ENCODE assay signal across 8 mouse cellular contexts in the genomic region with DNA sequence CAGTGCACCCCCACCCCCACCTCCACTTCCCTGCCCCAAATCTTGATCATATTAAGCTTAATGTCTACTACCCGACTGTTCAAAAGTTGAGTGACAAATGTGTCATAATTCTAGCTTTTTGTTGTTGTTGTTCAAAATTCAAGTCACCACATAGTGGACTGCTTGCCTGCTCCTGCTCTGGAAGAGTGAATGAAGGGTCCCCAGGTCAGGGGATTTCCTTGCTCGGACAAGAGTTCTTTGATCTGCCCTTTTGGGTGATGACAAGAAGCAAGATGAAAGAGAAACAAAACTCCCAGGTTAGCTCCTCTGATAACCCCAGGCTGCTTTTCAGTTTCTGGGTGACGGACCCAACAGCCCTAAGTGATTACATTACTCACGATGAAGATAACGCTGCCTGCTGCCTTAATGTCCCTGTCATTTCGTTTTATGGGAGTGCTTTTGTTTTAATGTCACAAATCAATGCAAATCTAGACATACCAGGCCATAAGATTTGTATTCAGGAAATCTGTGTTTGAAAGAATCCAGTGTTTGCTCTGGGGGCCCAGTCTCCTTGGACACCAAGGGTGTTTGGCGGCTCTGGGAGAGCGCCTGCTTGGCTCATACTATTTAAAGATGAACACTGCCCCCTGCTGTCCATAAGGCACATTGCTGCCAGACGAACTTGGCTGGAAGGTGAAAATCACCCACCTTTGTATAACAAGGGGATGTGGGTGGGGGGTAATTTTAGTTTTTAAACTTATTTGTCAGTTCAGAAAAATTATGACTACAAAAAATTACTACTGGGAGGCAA.
DNase-seq lines count a peak whose midpoint lies in the region; ATAC-seq and TF ChIP-seq lines count a peak whose summit lies in the region.

No protein-coding gene starts in this region.

- no peak overlapping the region for H3K4me3 ChIP-seq in C2C12 (ENCODE audit: insufficient read depth, poor library complexity, severe bottlenecking)
- H3K4me3 ChIP-seq in bone marrow macrophage, adult 2 months (ENCODE audit: insufficient read depth, low read length): no peak overlapping the region
- no peak overlapping the region for H3K4me3 ChIP-seq in embryonic facial prominence, embryonic 15.5 days (replicated peaks)
- peak overlapping the region; percentile 14; the same call in 1 of the 2 replicates for H3K4me3 ChIP-seq in heart, embryonic 15.5 days
- H3K4me3 ChIP-seq in liver, embryonic 14.5 days (ENCODE audit: insufficient read depth in 1 of 2, low read depth in 2 of 2, low read length in 2 of 2): no peak overlapping the region
- no peak overlapping the region for H3K4me3 ChIP-seq in olfactory bulb, adult 2 months (ENCODE audit: insufficient read depth, low read depth, low read length)

- no peaks in the 10 kb centered on the region for H3K27me3 ChIP-seq in C2C12 (ENCODE audit: control insufficient read depth, insufficient read depth, insufficient read length)
- H3K27me3 ChIP-seq in embryonic facial prominence, embryonic 15.5 days: peaks cover 16% of the 10 kb centered on the region; the same call in 1 of the 2 replicates
- H3K27me3 ChIP-seq in heart, embryonic 15.5 days: peaks cover 24% of the 10 kb centered on the region
- H3K27me3 ChIP-seq in liver, embryonic 14.5 days (ENCODE audit: control insufficient read depth, insufficient read depth, low read length): no peaks in the 10 kb centered on the region

- WGBS in embryonic facial prominence, embryonic 15.5 days: 9% methylated on average over 9 of the region's 9 CpGs
- WGBS in heart, embryonic 15.5 days: 3% methylated on average over 9 of the region's 9 CpGs
- 12% methylated on average over 9 of the region's 9 CpGs for WGBS in liver, embryonic 14.5 days (ENCODE audit: insufficient replicate concordance)
- WGBS in olfactory bulb, adult 2 months: 16% methylated on average over 9 of the region's 9 CpGs

- no peak overlapping the region for H3K9ac ChIP-seq in embryonic facial prominence, embryonic 15.5 days
- H3K9ac ChIP-seq in heart, embryonic 15.5 days: no peak overlapping the region
- H3K9ac ChIP-seq in liver, embryonic 14.5 days (replicated peaks): no peak overlapping the region

- H3K9me3 ChIP-seq in embryonic facial prominence, embryonic 15.5 days (replicated peaks): no peaks in the 10 kb centered on the region
- no peaks in the 10 kb centered on the region for H3K9me3 ChIP-seq in heart, embryonic 15.5 days (replicated peaks)
- no peaks in the 10 kb centered on the region for H3K9me3 ChIP-seq in liver, embryonic 14.5 days (ENCODE audit: control insufficient read depth, low read length)

- TF ChIP-seq CTCF in C2C12 (IDR thresholded peaks at IDR 0.05; ENCODE audit: control insufficient read depth, insufficient read depth, insufficient read length): peak; percentile 64
- peak; percentile 80 for TF ChIP-seq CTCF in bone marrow macrophage, adult 2 months (IDR thresholded peaks at IDR 0.05; ENCODE audit: low read depth, low read length)
- peak; percentile 73 for TF ChIP-seq CTCF in liver, embryonic 14.5 days (IDR thresholded peaks at IDR 0.05; ENCODE audit: low read depth)
- peak; percentile 34; the same call in 1 of the 2 replicates for TF ChIP-seq CTCF in olfactory bulb, adult 2 months (IDR thresholded peaks at IDR 0.05; ENCODE audit: insufficient read depth, low read depth, low read length)

- DNase-seq in kidney, postnatal 10 days: peak; percentile 77
- DNase-seq in liver, embryonic 14.5 days (ENCODE audit: low read depth in 3 of 3, low spot score in 3 of 3): peak in 1 of 3 experiments; percentile 19
- DNase-seq in thymus, postnatal 14 days: peak; percentile 36

- H3K79me3 ChIP-seq in C2C12 (ENCODE audit: low read depth): no peaks in the 10 kb centered on the region

- no peak for TF ChIP-seq EP300 in liver, embryonic 14.5 days (IDR thresholded peaks at IDR 0.05; ENCODE audit: low read depth)

- no peak overlapping the region for H3ac ChIP-seq in C2C12 (ENCODE audit: control insufficient read depth, insufficient read length, low read depth)

- H3K36me3 ChIP-seq in C2C12 (ENCODE audit: control insufficient read depth, insufficient read depth): no peaks in the 10 kb centered on the region
- no peaks in the 10 kb centered on the region for H3K36me3 ChIP-seq in embryonic facial prominence, embryonic 15.5 days
- no peaks in the 10 kb centered on the region for H3K36me3 ChIP-seq in heart, embryonic 15.5 days
- no peaks in the 10 kb centered on the region for H3K36me3 ChIP-seq in liver, embryonic 14.5 days (replicated peaks; ENCODE audit: control insufficient read depth, insufficient read depth, low read depth)

- H3K27ac ChIP-seq in bone marrow macrophage, adult 2 months (ENCODE audit: insufficient read depth, low read depth, low read length): no peak overlapping the region
- H3K27ac ChIP-seq in embryonic facial prominence, embryonic 15.5 days (replicated peaks): no peak overlapping the region
- no peak overlapping the region for H3K27ac ChIP-seq in heart, embryonic 15.5 days
- no peak overlapping the region for H3K27ac ChIP-seq in liver, embryonic 14.5 days
- H3K27ac ChIP-seq in olfactory bulb, adult 2 months (ENCODE audit: insufficient read depth, low read depth, low read length): no peak overlapping the region

- ATAC-seq in embryonic facial prominence, embryonic 15.5 days (ENCODE audit: insufficient number of reproducible peaks, low FRiP score, low TSS enrichment, low read depth): no peak
- ATAC-seq in heart, embryonic 15.5 days (replicated peaks; ENCODE audit: insufficient number of reproducible peaks, insufficient read depth, low FRiP score, low read depth): no peak
- no peak for ATAC-seq in liver, embryonic 14.5 days (ENCODE audit: insufficient read depth)

- H3K79me2 ChIP-seq in C2C12 (ENCODE audit: control insufficient read depth, insufficient read depth): no peaks in the 10 kb centered on the region

- no peak for TF ChIP-seq POLR2A in bone marrow macrophage, adult 2 months (IDR thresholded peaks at IDR 0.05; ENCODE audit: borderline replicate concordance, low read depth, low read length)
- no peak for TF ChIP-seq POLR2A in olfactory bulb, adult 2 months (IDR thresholded peaks at IDR 0.05; ENCODE audit: insufficient read depth, low read depth, low read length)

- H3K4me1 ChIP-seq in bone marrow macrophage, adult 2 months (ENCODE audit: control insufficient read depth, insufficient read depth, low read length): no peaks in the 10 kb centered on the region
- no peaks in the 10 kb centered on the region for H3K4me1 ChIP-seq in embryonic facial prominence, embryonic 15.5 days
- peaks cover 4% of the 10 kb centered on the region; the same call in 1 of the 2 replicates for H3K4me1 ChIP-seq in heart, embryonic 15.5 days (replicated peaks)
- H3K4me1 ChIP-seq in liver, embryonic 14.5 days (replicated peaks; ENCODE audit: control insufficient read depth in 2 of 2, insufficient read depth in 2 of 2, low read length in 1 of 2): no peaks in the 10 kb centered on the region
- H3K4me1 ChIP-seq in olfactory bulb, adult 2 months (ENCODE audit: control insufficient read depth, insufficient read depth, low read length): no peaks in the 10 kb centered on the region

- H3K4me2 ChIP-seq in embryonic facial prominence, embryonic 15.5 days (replicated peaks): 0 out of 2 replicates have a peak overlapping the region, but pooled peaks have one; percentile 26
- peak overlapping the region; percentile 46 for H3K4me2 ChIP-seq in heart, embryonic 15.5 days
- no peak overlapping the region for H3K4me2 ChIP-seq in liver, embryonic 14.5 days (ENCODE audit: low read depth)

TF ChIP-seq in C2C12, 6 proteins besides CTCF, POLR2A, EP300 and RAD21:
- TF ChIP-seq CEBPB (IDR thresholded peaks at IDR 0.05; ENCODE audit: low read depth) (no peak), USF1 (IDR thresholded peaks at IDR 0.05; ENCODE audit: low read depth) (no peak), MAX (IDR thresholded peaks at IDR 0.05) (no peak)
